Mouse (Mus musculus) cerebellum, adult 2 months (tissue): ENCODE data around the gene Lgr5.

Experiments used
- CTCF ChIP-seq: fragments of 200-500 bp; IDR thresholded peaks from 2 replicates; pipeline ENCODE4 v1.5.1; 2011; ENCODE audit warnings: low read depth, mild to moderate bottlenecking, control low read depth, low read length, moderate library complexity, borderline replicate concordance; ENCODE audit not compliant: insufficient read depth
- POLR2A ChIP-seq: fragments of 200-500 bp; IDR thresholded peaks from 2 replicates; pipeline ENCODE4 v1.6.1; 2011; ENCODE audit warnings: low read length, control low read depth, borderline replicate concordance; ENCODE audit not compliant: insufficient read depth

GRCm38 (mm10) chr10:115593651-115594050, 6.1 kb upstream of the Lgr5 start:
- TF ChIP-seq POLR2A: no peak
- no peak for TF ChIP-seq CTCF
